Mouse (Mus musculus) left cerebral cortex, postnatal 4 days (tissue): Measurements from ENCODE around the gene S1pr5. TPM values are rescaled to one million over a fixed set of nuclear protein-coding genes. Genes with fewer than 3 reads are reported as not detected.
"Not testable (repeated sequence)": the region's sequence is repeated elsewhere in the genome, so short reads cannot be mapped to it uniquely, and the experiment has no call there.

Source experiments
- DNase-seq: peaks from one replicate; pipeline ENCODE4 v3.0.0-alpha.2; 2022
- intact Hi-C: fragments of 180-260 bp; cut with DNase I; formaldehyde crosslinking; loops from one replicate; pipeline ENCODE4 v1.15.1; 2025
- total RNA-seq, 2 experiments: library from RNA; stranded (reverse); gene quantifications; 2 replicates each; pipeline ENCODE4 v1.2.3; 2021

S1pr5 gene
- total RNA-seq: 1 to 10 TPM; 2.5 to 2.8 TPM

- intact Hi-C loops: no loop called here
- no peak for DNase-seq
These were observed at the start of gene S1pr5 for GRCm38 (mm10) chr9:21248326-21248725. Gene S1pr5, minus strand, starts transcription at chr9:21248443.

- intact Hi-C loops: no loop called here
- no peak for DNase-seq
These were observed 44.0 kb upstream of the S1pr5 start for GRCm38 (mm10) chr9:21292271-21292670.

- DNase-seq, intact Hi-C loops: not testable (repeated sequence)
These were observed 43.6 kb upstream of the S1pr5 start for GRCm38 (mm10) chr9:21291868-21292267.

- peak; percentile 100 for DNase-seq
- intact Hi-C loops: no loop called here
These were observed 43.0 kb upstream of the S1pr5 start, which contains the start of gene Cdkn2d for GRCm38 (mm10) chr9:21291022-21291787. Gene Cdkn2d, minus strand, starts transcription at chr9:21291407.

- intact Hi-C loops: no loop called here
- no peak for DNase-seq
These were observed 42.3 kb upstream of the S1pr5 start for GRCm38 (mm10) chr9:21290589-21290988.

GRCm38 (mm10) chr9:21289337-21289671, 41.1 kb upstream of the S1pr5 start:
- no peak for DNase-seq
- intact Hi-C loops: no loop called here

- no peak for DNase-seq
- intact Hi-C loops: no loop called here
These were observed 40.4 kb upstream of the S1pr5 start for GRCm38 (mm10) chr9:21288404-21289336.

GRCm38 (mm10) chr9:21287571-21288402, 39.5 kb upstream of the S1pr5 start, which contains the start of gene Kri1:
Gene Kri1, minus strand, starts transcription at chr9:21287969.
- peak; percentile 98 for DNase-seq
- intact Hi-C loops: no loop called here

GRCm38 (mm10) chr9:21286753-21287152, 38.5 kb upstream of the S1pr5 start:
- DNase-seq: no peak
- intact Hi-C loops: no loop called here

- intact Hi-C loops: no loop called here
- DNase-seq: no peak
These were observed 35.8 kb upstream of the S1pr5 start for GRCm38 (mm10) chr9:21283994-21284393.

GRCm38 (mm10) chr9:21283591-21283990, 35.3 kb upstream of the S1pr5 start:
- intact Hi-C loops: no loop called here
- no peak for DNase-seq

GRCm38 (mm10) chr9:21277776-21278175, 29.5 kb upstream of the S1pr5 start:
- intact Hi-C loops: no loop called here
- DNase-seq: no peak

GRCm38 (mm10) chr9:21276307-21276706, 28.1 kb upstream of the S1pr5 start:
- no peak for DNase-seq
- intact Hi-C loops: no loop called here

- intact Hi-C loops: no loop called here
- no peak for DNase-seq
These were observed 27.5 kb upstream of the S1pr5 start for GRCm38 (mm10) chr9:21275727-21276126.

- intact Hi-C loops: no loop called here
- no peak for DNase-seq
These were observed 26.9 kb upstream of the S1pr5 start for GRCm38 (mm10) chr9:21275013-21275710.

GRCm38 (mm10) chr9:21274336-21274735, 26.1 kb upstream of the S1pr5 start:
- DNase-seq: no peak
- intact Hi-C loops: no loop called here

- no peak for DNase-seq
- intact Hi-C loops: no loop called here
These were observed 25.4 kb upstream of the S1pr5 start for GRCm38 (mm10) chr9:21273520-21274228.

- intact Hi-C loops: no loop called here
- DNase-seq: no peak
These were observed 24.9 kb upstream of the S1pr5 start for GRCm38 (mm10) chr9:21273094-21273493.

- DNase-seq: no peak
- intact Hi-C loops: no loop called here
These were observed 24.1 kb upstream of the S1pr5 start for GRCm38 (mm10) chr9:21272391-21272790.

- intact Hi-C loops: not testable (repeated sequence)
These were observed 21.3 kb upstream of the S1pr5 start for GRCm38 (mm10) chr9:21269590-21269989.

More at GRCm38 (mm10) chr9:21269590-21269989, 21.3 kb upstream of the S1pr5 start:
- DNase-seq: not testable (repeated sequence)
